Mouse (Mus musculus) heart, embryonic 14.5 days (tissue): Measurements from ENCODE around the gene Fancd2os. TPM values are rescaled to one million over a fixed set of nuclear protein-coding genes. Genes with fewer than 3 reads are reported as not detected.

Source experiments
- ATAC-seq: fragments of 200-750 bp; cut with Nextera tagmentation; 2 replicates; pipeline ENCODE4 v1.8.0; 2017; ENCODE audit warnings: low read depth, moderate TSS enrichment; ENCODE audit not compliant: insufficient number of reproducible peaks, insufficient read depth, low FRiP score
- H3K27ac ChIP-seq, 2 experiments: fragments of 200-500 bp in 1 of 2; fragments of 300-500 bp in 1 of 2; sonication (generic) in 1 of 2; replicated peaks in 1 of 2; 2 replicates each; pipeline ENCODE4 v1.5.1; 2012 to 2014; ENCODE audit warnings: low read depth in 2 of 2, low read length in 2 of 2, control low read depth in 1 of 2, mild to moderate bottlenecking in 1 of 2, mixed read lengths in 1 of 2; ENCODE audit not compliant: control insufficient read depth in 1 of 2, insufficient read depth in 1 of 2
- H3K27me3 ChIP-seq: fragments of 300-500 bp; sonication (generic); 2 replicates; pipeline ENCODE4 v1.6.1; 2014; ENCODE audit warnings: mild to moderate bottlenecking, low read length, control low read depth; ENCODE audit not compliant: control insufficient read depth, insufficient read depth
- H3K36me3 ChIP-seq: fragments of 300-500 bp; sonication (generic); 2 replicates; pipeline ENCODE4 v1.6.1; 2014; ENCODE audit warnings: mild to moderate bottlenecking, control low read depth, low read length, mixed read lengths; ENCODE audit not compliant: control insufficient read depth, insufficient read depth
- H3K4me1 ChIP-seq, 2 experiments: fragments of 200-500 bp in 1 of 2; fragments of 300-500 bp in 1 of 2; sonication (generic) in 1 of 2; 2 replicates each; pipeline ENCODE4 v1.6.1; 2012 to 2014; ENCODE audit warnings: low read length in 2 of 2, control low read depth in 1 of 2, mixed read lengths in 1 of 2; ENCODE audit not compliant: control insufficient read depth in 2 of 2, insufficient read depth in 2 of 2
- H3K4me2 ChIP-seq: fragments of 300-500 bp; sonication (generic); 2 replicates; pipeline ENCODE4 v1.6.1; 2014; ENCODE audit warnings: mild to moderate bottlenecking, low read length
- H3K4me3 ChIP-seq, 2 experiments: fragments of 200-500 bp in 1 of 2; fragments of 300-500 bp in 1 of 2; sonication (generic) in 1 of 2; 2 replicates each; pipeline ENCODE4 v1.5.1; 2012 to 2014; ENCODE audit warnings: low read length in 2 of 2, mild to moderate bottlenecking in 2 of 2, control low read depth in 1 of 2, low read depth in 1 of 2, moderate library complexity in 1 of 2; ENCODE audit not compliant: control insufficient read depth in 1 of 2, insufficient read depth in 1 of 2
- H3K9ac ChIP-seq: fragments of 300-500 bp; sonication (generic); 2 replicates; pipeline ENCODE4 v1.6.1; 2014; ENCODE audit warnings: mild to moderate bottlenecking, low read length
- H3K9me3 ChIP-seq: fragments of 300-500 bp; sonication (generic); 2 replicates; pipeline ENCODE4 v1.6.1; 2016; ENCODE audit warnings: low read length, control low read depth; ENCODE audit not compliant: control insufficient read depth
- WGBS: fragments of 180-500 bp; shearing (Covaris S2); extraction: QIAGEN DNeasy Blood & Tissue Kit; methylation state at CpG from one replicate; pipeline ENCODE4 v1.1.7; 2014; 5-methylcytosine and 5-hydroxymethylcytosine counted together
- polyA plus RNA-seq: library from polyadenylated mRNA; unstranded; fragments of >200 nt; fragmentation: Nextera tagmentation; extraction: Ambion mirVana; gene quantifications from 2 replicates; pipeline ENCODE4 v1.2.1, GENCODE M21; 2014

The Fancd2os gene
- polyA plus RNA-seq, 1 experiment from 2014 or later: 0.31 TPM

GRCm38 (mm10) chr6:113639201-113639600 lies 38.7 kb upstream of the Fancd2os start:
- Histone ChIP-seq H3K9me3 (no peaks in the 10 kb centered on the region), H3K9ac (no peak overlapping the region), H3K4me1 (no peaks in the 10 kb centered on the region; a peak in 1 of 4 replicates), H3K27me3 (no peaks in the 10 kb centered on the region), H3K27ac (no peak overlapping the region), H3K4me2 (no peak overlapping the region), H3K4me3 (no peak overlapping the region), H3K36me3 (no peaks in the 10 kb centered on the region)
- 72% methylated on average over 4 of the region's 4 CpGs for WGBS
- ATAC-seq: no peak

- ATAC-seq: peak; percentile 89
- no peaks in the 10 kb centered on the region for H3K9me3 ChIP-seq
- peak within 1 kb of the TSS; percentile 77 for H3K9ac ChIP-seq
- H3K27ac ChIP-seq: no peak within 1 kb of the TSS
- H3K4me1 ChIP-seq: no peaks in the 10 kb centered on the region
- H3K36me3 ChIP-seq: 0 out of 2 replicates have a peak, but pooled peaks cover 3% of the 10 kb centered on the region
- H3K27me3 ChIP-seq: no peaks in the 10 kb centered on the region
- WGBS: 7% methylated on average over 37 of the region's 37 CpGs
- H3K4me2 ChIP-seq: peak within 1 kb of the TSS; percentile 75
- peak within 1 kb of the TSS; percentile 55 to 77 for H3K4me3 ChIP-seq
These were observed 38.0 kb upstream of the Fancd2os start, which contains the start of gene Irak2 for GRCm38 (mm10) chr6:113638302-113639040. Gene Irak2 (plus strand): TSS chr6:113638467.

DNA sequence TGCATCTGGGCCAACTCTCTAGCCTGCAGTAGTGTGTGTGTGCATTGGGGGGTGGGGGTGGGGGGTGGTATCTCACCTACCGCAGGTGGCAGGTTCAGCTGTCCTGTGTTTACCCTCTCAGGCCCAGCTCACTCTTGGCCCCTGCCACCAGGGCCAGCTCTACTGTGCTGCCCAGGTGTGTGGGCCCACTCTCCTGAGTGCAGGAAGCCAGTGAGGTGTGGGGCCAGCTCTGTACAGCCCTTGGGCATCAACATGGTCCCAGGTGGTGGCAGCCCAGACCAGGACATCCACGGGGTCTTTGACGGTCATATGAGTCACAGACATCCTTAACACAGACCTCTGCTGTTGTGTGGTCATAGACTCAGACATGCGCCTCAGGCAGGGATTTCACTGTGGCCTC lies 32.3 kb upstream of the Fancd2os start:
- WGBS: 84% methylated on average over 4 of the region's 4 CpGs
- Histone ChIP-seq H3K36me3 (peaks cover 56% of the 10 kb centered on the region), H3K9ac (no peak overlapping the region), H3K27me3 (no peaks in the 10 kb centered on the region), H3K4me2 (no peak overlapping the region), H3K4me3 (no peak overlapping the region), H3K9me3 (no peaks in the 10 kb centered on the region), H3K27ac (no peak overlapping the region), H3K4me1 (no peaks in the 10 kb centered on the region)
- ATAC-seq: no peak

DNA sequence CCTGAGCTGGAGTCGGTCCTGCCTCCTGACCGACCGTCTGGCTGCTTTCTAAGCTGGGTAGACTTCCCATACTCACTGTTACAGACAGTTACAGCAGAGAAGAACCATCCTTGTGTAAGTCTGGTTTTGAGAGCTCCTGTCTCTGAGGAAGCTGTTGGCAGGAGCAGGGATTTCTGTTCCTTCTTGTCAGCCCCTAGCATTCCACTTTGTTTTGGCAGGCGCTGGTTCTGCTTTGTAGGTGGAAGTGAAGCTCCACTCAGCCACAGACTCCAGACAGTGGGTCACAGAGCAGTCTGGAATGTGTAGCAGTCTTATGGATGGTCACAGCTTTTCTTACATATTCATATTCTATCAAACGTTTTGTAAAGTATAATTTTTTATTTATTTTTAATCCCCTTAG lies 29.8 kb upstream of the Fancd2os start:
- no peak overlapping the region for H3K4me3 ChIP-seq
- no peaks in the 10 kb centered on the region for H3K27me3 ChIP-seq
- no peak for ATAC-seq
- H3K9me3 ChIP-seq: no peaks in the 10 kb centered on the region
- H3K27ac ChIP-seq: no peak overlapping the region
- no peak overlapping the region for H3K4me2 ChIP-seq
- H3K36me3 ChIP-seq: peaks cover 74% of the 10 kb centered on the region
- H3K9ac ChIP-seq: no peak overlapping the region
- peaks cover 0 to 4% of the 10 kb centered on the region in 2 experiments; a peak in 2 of 4 replicates for H3K4me1 ChIP-seq
- 73% methylated on average over 5 of the region's 5 CpGs for WGBS

DNA sequence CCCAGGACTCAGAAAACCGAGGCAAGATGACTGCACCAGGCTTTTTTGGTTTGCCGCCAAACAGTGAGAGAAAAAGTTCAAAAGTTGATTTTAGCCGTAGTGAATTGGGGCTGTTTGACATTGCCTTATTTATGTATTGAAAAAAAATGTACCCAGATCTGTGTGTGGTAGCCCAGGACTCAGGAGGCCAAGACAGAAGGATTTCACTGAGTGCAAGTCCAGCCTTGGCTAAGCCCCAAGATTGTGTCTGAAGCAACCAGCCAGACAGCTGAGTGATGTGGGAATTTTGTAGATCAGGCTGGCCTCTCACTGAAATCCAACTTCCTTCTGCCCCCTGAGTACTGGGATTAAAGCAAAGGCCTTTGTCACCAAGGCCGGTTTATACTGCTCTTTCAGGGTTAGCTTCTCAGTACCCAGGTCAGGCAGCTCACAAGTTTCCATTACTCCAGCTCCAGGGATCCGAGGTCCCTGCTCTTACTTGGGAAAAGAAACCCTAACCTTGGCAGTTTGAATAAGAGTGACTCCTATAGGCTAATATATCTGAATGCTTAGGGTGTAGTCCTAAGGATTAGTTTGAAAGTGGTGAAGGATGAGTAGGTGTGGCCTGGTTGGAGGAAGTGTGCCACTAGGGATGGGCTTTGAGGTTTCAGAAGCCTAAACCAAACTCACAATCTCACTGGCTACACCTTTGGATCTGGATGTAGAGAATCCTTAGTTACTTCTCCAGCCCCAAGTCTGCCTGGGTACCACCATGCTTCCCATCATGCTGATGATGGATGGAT lies 24.7 kb upstream of the Fancd2os start:
- ATAC-seq: no peak
- Histone ChIP-seq H3K4me2 (peak overlapping the region; percentile 91), H3K4me3 (peak overlapping the region; percentile 80 to 83), H3K9me3 (no peaks in the 10 kb centered on the region), H3K27ac (0 out of 4 replicates have a peak overlapping the region, but pooled peaks of 1 of the 2 experiments have one; percentile 91), H3K4me1 (peaks cover 2 to 12% of the 10 kb centered on the region in 2 experiments; a peak in 3 of 4 replicates), H3K27me3 (no peaks in the 10 kb centered on the region), H3K36me3 (peaks cover 39% of the 10 kb centered on the region), H3K9ac (peak overlapping the region; percentile 88)
- WGBS: 59% methylated on average over 5 of the region's 5 CpGs

DNA sequence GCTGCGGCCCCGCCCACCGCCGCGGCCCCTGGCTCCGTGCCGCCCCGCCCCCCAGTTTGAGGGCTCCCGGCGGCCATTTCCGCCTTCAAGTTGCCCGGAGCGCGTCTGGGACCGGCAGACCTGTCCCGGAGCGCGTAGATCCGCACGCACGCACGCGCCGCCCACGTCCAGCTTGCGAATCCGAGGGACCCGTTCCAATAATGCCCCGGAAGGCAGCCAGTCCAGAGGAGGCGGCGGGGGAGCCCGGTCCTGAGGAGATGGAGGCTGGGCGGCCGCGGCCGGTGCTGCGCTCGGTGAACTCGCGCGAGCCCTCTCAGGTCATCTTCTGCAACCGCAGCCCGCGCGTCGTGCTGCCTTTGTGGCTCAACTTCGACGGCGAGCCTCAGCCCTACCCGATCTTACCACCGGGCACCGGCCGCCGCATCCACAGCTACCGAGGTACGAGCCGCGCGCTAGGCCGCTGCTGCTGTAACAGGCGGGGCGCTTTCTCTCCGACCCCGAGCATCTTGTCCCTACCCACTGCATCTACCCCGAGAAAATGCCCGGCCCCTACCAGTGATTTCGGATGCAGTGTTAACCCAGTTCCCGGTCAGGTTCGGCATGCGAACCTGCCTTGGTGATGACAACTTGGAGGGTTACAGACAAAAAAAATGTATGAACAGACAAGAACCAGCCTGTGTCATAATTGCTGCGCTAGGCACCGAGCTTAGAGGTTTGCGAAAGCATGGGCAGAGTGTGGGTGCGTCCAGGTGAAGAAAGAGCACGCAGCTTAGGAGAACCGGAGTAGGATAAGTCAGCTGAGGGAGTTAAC lies 23.6 kb upstream of the Fancd2os start, which contains the start of gene Vhl:
Gene Vhl (plus strand): TSS at position 19 of the 811 bp plus-strand sequence.
- peak; percentile 89 for ATAC-seq
- Histone ChIP-seq H3K4me2 (peak within 1 kb of the TSS; percentile 91), H3K4me3 (peak within 1 kb of the TSS; percentile 80 to 83), H3K9ac (peak within 1 kb of the TSS; percentile 88), H3K27me3 (no peaks in the 10 kb centered on the region), H3K9me3 (no peaks in the 10 kb centered on the region), H3K27ac (peak within 1 kb of the TSS; percentile 77 to 91), H3K36me3 (peaks cover 28% of the 10 kb centered on the region), H3K4me1 (peaks cover 2 to 12% of the 10 kb centered on the region in 2 experiments; a peak in 3 of 4 replicates)
- under 1% methylated on average over 76 of the region's 76 CpGs for WGBS

GRCm38 (mm10) chr6:113623386-113623785 lies 22.9 kb upstream of the Fancd2os start:
- peaks cover 2 to 12% of the 10 kb centered on the region in 2 experiments; a peak in 3 of 4 replicates for H3K4me1 ChIP-seq
- peak overlapping the region; percentile 39 to 80 for H3K4me3 ChIP-seq
- no peaks in the 10 kb centered on the region for H3K9me3 ChIP-seq
- ATAC-seq: no peak
- peak overlapping the region in 1 of 2 experiments; percentile 91; a peak in 2 of 4 replicates for H3K27ac ChIP-seq
- WGBS: 62% methylated on average over 5 of the region's 5 CpGs
- H3K4me2 ChIP-seq: peak overlapping the region; percentile 91
- H3K36me3 ChIP-seq: peaks cover 23% of the 10 kb centered on the region
- H3K27me3 ChIP-seq: no peaks in the 10 kb centered on the region
- no peak overlapping the region for H3K9ac ChIP-seq
